Mouse (Mus musculus) cerebellum, adult 11 months (tissue): ENCODE data around the gene Ryr3.
A peak's percentile ranks its signal among the peaks of the same experiment; 100 is the strongest.

ENCODE experiments used
- DNase-seq: peaks from one replicate; pipeline ENCODE4 v3.0.0; 2022

Ryr3 gene

GRCm38 (mm10) chr2:112900747-112901146 lies 316.1 kb downstream of the Ryr3 start:
- no peak for DNase-seq

- DNase-seq, result no peak
Measured at GRCm38 (mm10) chr2:112884456-112885114, 332.3 kb downstream of the Ryr3 start.

- DNase-seq, result peak; percentile 23
Measured at GRCm38 (mm10) chr2:112881805-112882204, 335.1 kb downstream of the Ryr3 start.

- peak; percentile 11 for DNase-seq
Measured at GRCm38 (mm10) chr2:112881376-112881775, 335.5 kb downstream of the Ryr3 start.

GRCm38 (mm10) chr2:112877404-112877803 lies 339.5 kb downstream of the Ryr3 start:
- DNase-seq, result peak; percentile 8

- DNase-seq, result no peak
Measured at GRCm38 (mm10) chr2:112866043-112866551, 350.8 kb downstream of the Ryr3 start.

- no peak for DNase-seq
Measured at GRCm38 (mm10) chr2:112861792-112862191, 355.1 kb downstream of the Ryr3 start.

GRCm38 (mm10) chr2:112845583-112846512 lies 371.0 kb downstream of the Ryr3 start:
- no peak for DNase-seq

GRCm38 (mm10) chr2:112842877-112843276 lies 374.0 kb downstream of the Ryr3 start:
- DNase-seq, result no peak

GRCm38 (mm10) chr2:112831423-112832305 lies 385.2 kb downstream of the Ryr3 start:
- DNase-seq, result no peak

GRCm38 (mm10) chr2:112826571-112826970 lies 390.3 kb downstream of the Ryr3 start:
- DNase-seq, result no peak

GRCm38 (mm10) chr2:112822721-112823120 lies 394.2 kb downstream of the Ryr3 start:
- no peak for DNase-seq

- DNase-seq, result no peak
Measured at GRCm38 (mm10) chr2:112819059-112819458, 397.8 kb downstream of the Ryr3 start.

- no peak for DNase-seq
Measured at GRCm38 (mm10) chr2:112816976-112817375, 399.9 kb downstream of the Ryr3 start.

GRCm38 (mm10) chr2:112815960-112816359 lies 400.9 kb downstream of the Ryr3 start:
- no peak for DNase-seq

GRCm38 (mm10) chr2:112812637-112813402 lies 404.1 kb downstream of the Ryr3 start:
- DNase-seq, result peak; percentile 5

- DNase-seq, result no peak
Measured at GRCm38 (mm10) chr2:112806015-112806414, 410.9 kb downstream of the Ryr3 start.

GRCm38 (mm10) chr2:112799995-112800353 lies 416.9 kb downstream of the Ryr3 start:
- peak; percentile 43 for DNase-seq

GRCm38 (mm10) chr2:112799351-112799994 lies 417.4 kb downstream of the Ryr3 start:
- DNase-seq, result no peak

- DNase-seq, result no peak
Measured at GRCm38 (mm10) chr2:112781631-112782030, 435.3 kb downstream of the Ryr3 start.

- peak; percentile 38 for DNase-seq
Measured at GRCm38 (mm10) chr2:112774762-112775161, 442.1 kb downstream of the Ryr3 start.
